Mouse (Mus musculus) lung, postnatal 0 days (tissue): ENCODE results near the gene Rasgef1a. TPM values are rescaled to one million over a fixed set of nuclear protein-coding genes. Genes with fewer than 3 reads are reported as not detected.
A peak's percentile ranks its signal among the peaks of the same experiment; 100 is the strongest.

Experiments used
- ATAC-seq: fragments of 200-750 bp; cut with Nextera tagmentation; 2 replicates; pipeline ENCODE4 v1.8.0; 2017; ENCODE audit warnings: moderate library complexity
- DNase-seq: peaks from one replicate; pipeline ENCODE4 v3.0.0-alpha.2; 2016; ENCODE audit warnings: low spot score
- H3K27ac ChIP-seq: fragments of 300-500 bp; sonication (generic); 2 replicates; pipeline ENCODE4 v1.5.1; 2014; ENCODE audit warnings: antibody characterized with exemption, mild to moderate bottlenecking, low read length, mixed read lengths
- H3K27me3 ChIP-seq: fragments of 300-500 bp; sonication (generic); replicated peaks from 2 replicates; pipeline ENCODE4 v1.6.1; 2014; ENCODE audit warnings: low read length, mixed read lengths; ENCODE audit not compliant: insufficient read depth
- H3K36me3 ChIP-seq: fragments of 300-500 bp; sonication (generic); 2 replicates; pipeline ENCODE4 v1.6.1; 2014; ENCODE audit warnings: low read length, mixed read lengths; ENCODE audit not compliant: insufficient read depth
- H3K4me1 ChIP-seq: fragments of 300-500 bp; sonication (generic); 2 replicates; pipeline ENCODE4 v1.6.1; 2014; ENCODE audit warnings: antibody characterized with exemption, low read depth, low read length, mixed read lengths; ENCODE audit not compliant: insufficient read depth
- H3K4me2 ChIP-seq: fragments of 300-500 bp; sonication (generic); replicated peaks from 2 replicates; pipeline ENCODE4 v1.6.1; 2014; ENCODE audit warnings: low read depth, mild to moderate bottlenecking, low read length, moderate library complexity, mixed read lengths
- H3K4me3 ChIP-seq: fragments of 300-500 bp; sonication (generic); 2 replicates; pipeline ENCODE4 v1.5.1; 2014; ENCODE audit warnings: low read depth, low read length
- H3K9ac ChIP-seq: fragments of 300-500 bp; sonication (generic); replicated peaks from 2 replicates; pipeline ENCODE4 v1.6.1; 2014; ENCODE audit warnings: low read depth, mild to moderate bottlenecking
- H3K9me3 ChIP-seq: fragments of 300-500 bp; sonication (generic); 2 replicates; pipeline ENCODE4 v1.6.1; 2016; ENCODE audit warnings: low read length, mixed read lengths
- CTCF ChIP-seq: IDR thresholded peaks from 2 replicates; pipeline ENCODE4 v1.5.1; 2016; ENCODE audit warnings: antibody characterized with exemption, mild to moderate bottlenecking
- EP300 ChIP-seq: IDR thresholded peaks from 2 replicates; pipeline ENCODE4 v1.6.1; 2016; ENCODE audit warnings: antibody characterized with exemption, mild to moderate bottlenecking, control low read depth
- whole genome bisulfite sequencing: fragments of 180-500 bp; shearing (Covaris S2); extraction: QIAGEN DNeasy Blood & Tissue Kit; methylation state at CpG from one replicate; pipeline ENCODE4 v1.1.7; 2014; 5-methylcytosine and 5-hydroxymethylcytosine counted together
- polyA plus RNA-seq: library from polyadenylated mRNA; unstranded; fragments of >200 nt; fragmentation: Nextera tagmentation; extraction: Ambion mirVana; gene quantifications from 2 replicates; pipeline ENCODE4 v1.2.1, GENCODE M21; 2015

The Rasgef1a gene
- polyA plus RNA-seq, 1 experiment from 2014 or later, result 26.3 TPM

GRCm38 (mm10) chr6:118010256-118010655 lies 982 bp upstream of the Rasgef1a start:
- 45% methylated on average over 3 of the region's 3 CpGs for whole genome bisulfite sequencing
- no peak for ATAC-seq
- TF ChIP-seq CTCF (no peak), EP300 (no peak)

GRCm38 (mm10) chr6:118011616-118012316 lies 528 bp downstream of the Rasgef1a start:
- Histone ChIP-seq H3K9me3 (no peaks in the 10 kb centered on the region), H3K4me3 (peak overlapping the region; percentile 40), H3K4me1 (no peaks in the 10 kb centered on the region), H3K36me3 (no peaks in the 10 kb centered on the region), H3K27me3 (peaks cover 9% of the 10 kb centered on the region; the same call in 1 of the 2 replicates), H3K9ac (no peak overlapping the region), H3K27ac (no peak overlapping the region), H3K4me2 (peak overlapping the region; percentile 78)
- WGBS, result 9% methylated on average over 32 of the region's 38 CpGs
- DNase-seq (no peak), ATAC-seq (peak; percentile 26)
- TF ChIP-seq EP300, result no peak
- TF ChIP-seq CTCF, result no peak

More at GRCm38 (mm10) chr6:118010256-118010655, 982 bp upstream of the Rasgef1a start:
- Histone ChIP-seq H3K27me3 (peaks cover 9% of the 10 kb centered on the region; the same call in 1 of the 2 replicates), H3K4me2 (no peak overlapping the region), H3K36me3 (no peaks in the 10 kb centered on the region), H3K4me3 (no peak overlapping the region), H3K4me1 (no peaks in the 10 kb centered on the region), H3K27ac (no peak overlapping the region), H3K9ac (no peak overlapping the region), H3K9me3 (no peaks in the 10 kb centered on the region)
- no peak for DNase-seq

GRCm38 (mm10) chr6:118012317-118012700 lies 1.1 kb downstream of the Rasgef1a start:
- H3K36me3 ChIP-seq, result no peaks in the 10 kb centered on the region
- no peaks in the 10 kb centered on the region for H3K4me1 ChIP-seq
- no peak overlapping the region for H3K4me2 ChIP-seq
- ATAC-seq (no peak), DNase-seq (no peak)
- no peaks in the 10 kb centered on the region for H3K9me3 ChIP-seq
- no peak for TF ChIP-seq EP300
- TF ChIP-seq CTCF, result no peak
- no peak overlapping the region for H3K27ac ChIP-seq
- H3K4me3 ChIP-seq, result no peak overlapping the region
- no peak overlapping the region for H3K9ac ChIP-seq
- H3K27me3 ChIP-seq, result peaks cover 9% of the 10 kb centered on the region; the same call in 1 of the 2 replicates
- WGBS, result 61% methylated on average over 3 of the region's 3 CpGs

- ATAC-seq, result no peak
- H3K27me3 ChIP-seq, result peaks cover 9% of the 10 kb centered on the region; the same call in 1 of the 2 replicates
- no peak for DNase-seq
- H3K36me3 ChIP-seq, result no peaks in the 10 kb centered on the region
- H3K9me3 ChIP-seq, result no peaks in the 10 kb centered on the region
- 74% methylated on average over 11 of the region's 11 CpGs for WGBS
- H3K9ac ChIP-seq, result no peak overlapping the region
- no peak overlapping the region for H3K4me3 ChIP-seq
- H3K4me1 ChIP-seq, result no peaks in the 10 kb centered on the region
- H3K27ac ChIP-seq, result no peak overlapping the region
- no peak overlapping the region for H3K4me2 ChIP-seq
- TF ChIP-seq CTCF (no peak), EP300 (no peak)
These were observed 2.0 kb downstream of the Rasgef1a start for GRCm38 (mm10) chr6:118012987-118013866.

- Histone ChIP-seq H3K36me3 (no peaks in the 10 kb centered on the region), H3K4me3 (no peak overlapping the region), H3K27me3 (peaks cover 9% of the 10 kb centered on the region; the same call in 1 of the 2 replicates), H3K4me1 (no peaks in the 10 kb centered on the region), H3K9me3 (no peaks in the 10 kb centered on the region), H3K9ac (no peak overlapping the region), H3K4me2 (no peak overlapping the region), H3K27ac (no peak overlapping the region)
- TF ChIP-seq EP300 (no peak), CTCF (no peak)
- 65% methylated on average over 4 of the region's 4 CpGs for WGBS
- ATAC-seq (no peak), DNase-seq (no peak)
These were observed 3.6 kb downstream of the Rasgef1a start for GRCm38 (mm10) chr6:118014881-118015280.

- Histone ChIP-seq H3K27ac (no peak overlapping the region), H3K4me1 (no peaks in the 10 kb centered on the region), H3K9ac (no peak overlapping the region), H3K4me2 (no peak overlapping the region), H3K4me3 (no peak overlapping the region), H3K36me3 (no peaks in the 10 kb centered on the region), H3K9me3 (no peaks in the 10 kb centered on the region), H3K27me3 (peaks cover 6% of the 10 kb centered on the region; the same call in 1 of the 2 replicates)
- ATAC-seq, result no peak
- TF ChIP-seq EP300, result no peak
- TF ChIP-seq CTCF, result no peak
- DNase-seq, result no peak
- 72% methylated on average over 3 of the region's 3 CpGs for WGBS
These were observed 4.7 kb downstream of the Rasgef1a start for GRCm38 (mm10) chr6:118015971-118016370.
